Mouse (Mus musculus): Measurements from ENCODE around the gene Usb1.
A peak's percentile ranks its signal among the peaks of the same experiment; 100 is the strongest.
"Not testable (repeated sequence)": the region's sequence is repeated elsewhere in the genome, so short reads cannot be mapped to it uniquely, and the experiment has no call there.

Gene Usb1

DNA sequence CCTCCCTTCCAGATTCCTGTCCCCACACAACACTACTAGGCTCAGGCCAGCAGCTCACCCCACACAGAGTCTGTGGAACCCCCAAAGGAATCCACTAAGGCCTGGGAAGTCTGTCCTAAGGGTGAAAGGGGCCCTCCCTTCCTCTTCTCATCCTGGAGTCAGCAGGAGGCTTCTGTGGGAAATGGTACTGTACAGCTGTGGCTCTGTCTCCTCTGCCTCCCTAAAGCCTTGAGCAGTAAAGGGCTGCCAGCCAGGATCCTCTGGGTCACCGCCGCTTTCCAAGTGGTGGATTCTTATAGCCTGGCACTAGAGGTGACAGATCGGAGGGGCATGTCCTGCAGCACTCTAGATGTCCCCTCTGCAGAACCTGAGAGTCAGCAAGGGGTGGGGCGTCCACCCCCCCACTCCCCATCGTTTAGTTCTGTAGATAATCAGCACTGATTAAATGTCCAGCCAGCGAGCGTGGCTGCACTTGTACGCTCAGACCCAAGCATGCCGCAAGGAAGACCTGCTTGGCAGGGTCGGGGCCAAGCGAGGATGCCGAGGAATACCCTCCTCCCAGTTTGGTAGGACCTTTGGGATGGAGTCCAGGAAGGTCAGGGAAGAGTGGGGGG is 41.4 kb downstream of the Usb1 start:
- DNase-seq (ENCODE audit: low read depth in 2 of 2, low spot score in 2 of 2), result no peak

DNA sequence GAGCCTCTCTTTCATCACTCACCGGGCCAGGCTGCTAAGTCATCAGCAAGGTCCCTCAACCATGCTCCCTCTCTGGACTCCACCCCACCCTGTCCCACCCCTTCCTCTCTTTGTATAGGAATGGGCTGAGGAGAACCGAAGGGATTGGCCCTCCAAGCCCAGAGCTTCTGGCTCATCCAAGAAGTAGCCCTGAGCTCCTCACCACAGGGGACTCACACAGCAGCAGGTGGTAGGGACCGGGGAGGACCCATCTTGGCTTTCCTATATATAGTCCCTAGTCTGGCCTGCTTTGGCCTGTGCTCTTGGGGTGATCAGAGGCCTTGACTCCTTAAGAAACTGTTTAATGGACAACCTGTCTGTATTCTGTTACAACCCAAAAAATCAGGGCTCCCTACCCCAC is 42.3 kb downstream of the Usb1 start:
- no peak for DNase-seq (ENCODE audit: low read depth in 2 of 2, low spot score in 2 of 2)

DNA sequence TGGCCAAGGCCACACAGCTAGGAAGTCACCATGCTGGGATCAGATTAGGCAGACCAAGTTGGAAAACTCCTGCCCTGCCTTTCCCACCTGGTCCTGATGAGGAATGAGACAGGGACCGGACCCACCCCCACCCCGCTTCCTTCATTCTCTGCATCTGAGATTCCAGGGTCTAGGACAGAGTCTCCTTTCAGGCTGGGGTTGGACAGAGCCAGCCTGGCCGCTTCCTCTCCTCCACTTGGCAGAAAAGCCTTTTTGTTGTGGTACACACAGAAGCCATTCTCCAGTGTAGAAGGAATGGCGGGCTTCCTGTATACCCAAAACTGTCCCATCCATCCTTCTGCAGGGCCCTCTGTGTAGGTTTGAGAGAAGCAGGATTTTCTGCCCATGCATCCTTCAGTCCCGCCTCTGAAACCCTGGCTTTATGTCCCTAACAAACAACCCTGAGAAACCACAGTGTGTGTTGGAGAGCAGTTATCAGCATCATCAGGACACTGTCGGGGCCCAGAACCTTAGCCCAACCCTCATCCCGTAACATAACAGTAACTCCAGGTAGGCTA is 43.4 kb downstream of the Usb1 start:
- no peak for DNase-seq (ENCODE audit: low read depth in 2 of 2, low spot score in 2 of 2)

DNA sequence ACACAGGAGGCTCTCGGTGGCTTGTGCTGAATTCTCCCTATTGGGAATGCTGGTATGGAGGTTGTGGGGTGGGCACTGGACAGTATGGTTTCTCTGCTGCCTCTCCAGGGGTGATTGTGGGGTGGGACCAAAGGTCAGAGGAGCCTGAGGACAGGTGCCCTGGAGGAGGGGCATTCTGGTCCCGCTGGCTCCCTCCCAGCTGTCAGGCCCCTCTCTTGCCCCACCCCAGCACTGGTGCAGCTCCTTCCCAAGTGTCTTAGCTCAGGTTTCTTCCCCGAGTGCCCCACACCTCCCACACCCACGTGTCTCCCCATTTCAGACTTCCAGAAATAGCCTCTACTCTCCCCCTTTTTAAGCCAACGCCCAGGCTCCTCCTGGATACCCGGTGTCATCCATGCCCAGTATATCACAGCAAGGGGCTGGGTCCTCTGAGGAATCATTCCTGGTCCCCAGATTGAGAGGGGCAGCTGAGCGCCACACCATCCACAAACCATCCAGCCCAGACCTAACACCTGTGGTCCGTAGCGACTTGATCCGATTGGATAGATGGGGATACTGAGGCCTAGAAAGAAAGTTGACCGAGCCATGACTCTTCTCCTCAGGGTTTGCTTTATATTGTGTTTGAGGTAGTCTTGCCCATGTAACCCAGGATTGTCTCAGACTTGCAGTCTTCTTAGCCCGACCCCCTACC is 44.4 kb downstream of the Usb1 start:
- no peak for DNase-seq (ENCODE audit: low read depth in 2 of 2, low spot score in 2 of 2)

DNA sequence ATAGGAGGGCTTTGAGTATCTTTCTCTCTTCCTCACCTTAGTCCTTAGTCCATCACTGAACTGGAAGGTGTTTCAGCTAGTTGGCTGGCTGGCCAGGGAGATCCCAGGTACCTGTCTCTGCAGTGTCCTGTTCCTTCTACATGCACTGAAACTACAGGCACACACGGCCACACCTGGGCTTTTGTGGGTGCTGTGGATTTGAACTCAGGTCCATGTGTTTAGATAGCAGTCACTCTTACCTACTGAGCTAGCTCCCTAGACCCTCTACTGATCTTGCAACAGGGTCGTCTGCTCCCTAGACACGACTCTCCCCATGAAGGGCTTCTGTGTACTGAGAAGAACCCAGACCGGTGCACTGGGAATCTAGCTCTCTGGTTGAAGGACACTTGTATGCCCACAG is 45.0 kb downstream of the Usb1 start:
- no peak for DNase-seq (ENCODE audit: low read depth in 2 of 2, low spot score in 2 of 2)

DNA sequence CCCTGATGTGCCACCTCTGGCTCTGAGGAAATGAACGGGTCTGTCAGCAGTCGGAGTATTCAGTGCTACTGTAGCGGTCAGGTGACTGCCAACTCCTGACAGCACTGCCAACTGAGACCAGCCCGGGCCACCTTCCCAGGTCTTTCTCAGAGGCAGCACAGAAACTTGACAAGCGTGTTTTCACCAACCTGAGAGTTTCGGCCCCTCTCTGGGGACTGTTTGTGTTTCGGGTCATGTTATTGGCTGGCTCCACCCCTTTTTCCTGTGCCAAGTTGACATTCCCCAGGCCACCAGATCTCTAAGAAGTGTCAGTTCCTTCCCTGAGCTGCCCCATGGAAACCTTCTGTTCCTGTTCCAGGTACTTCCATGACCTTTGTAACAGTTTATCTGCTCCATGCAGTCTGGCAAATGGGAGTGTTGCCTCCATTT is 45.8 kb downstream of the Usb1 start:
- DNase-seq (ENCODE audit: low read depth in 2 of 2, low spot score in 2 of 2), result no peak

DNA sequence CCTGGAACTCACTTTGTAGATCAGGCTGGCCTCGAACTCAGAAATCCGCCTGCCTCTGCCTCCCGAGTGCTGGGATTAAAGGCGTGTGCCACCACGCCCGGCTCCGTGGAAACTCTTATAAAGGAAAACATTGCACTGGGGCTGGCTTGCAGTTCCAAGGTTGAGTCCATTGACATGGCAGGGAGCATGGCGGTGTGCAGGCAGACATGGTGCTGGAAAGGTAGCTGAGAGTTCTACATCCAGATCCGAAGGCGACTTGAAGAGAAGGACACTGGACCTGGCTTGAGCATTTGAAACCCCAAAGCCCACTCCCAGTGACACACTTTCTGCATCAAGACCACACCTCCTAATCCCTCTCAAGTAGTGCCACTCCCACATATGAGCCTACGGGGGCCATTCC is 46.8 kb downstream of the Usb1 start:
- DNase-seq (ENCODE audit: low read depth in 2 of 2, low spot score in 2 of 2), result not testable (repeated sequence)

DNA sequence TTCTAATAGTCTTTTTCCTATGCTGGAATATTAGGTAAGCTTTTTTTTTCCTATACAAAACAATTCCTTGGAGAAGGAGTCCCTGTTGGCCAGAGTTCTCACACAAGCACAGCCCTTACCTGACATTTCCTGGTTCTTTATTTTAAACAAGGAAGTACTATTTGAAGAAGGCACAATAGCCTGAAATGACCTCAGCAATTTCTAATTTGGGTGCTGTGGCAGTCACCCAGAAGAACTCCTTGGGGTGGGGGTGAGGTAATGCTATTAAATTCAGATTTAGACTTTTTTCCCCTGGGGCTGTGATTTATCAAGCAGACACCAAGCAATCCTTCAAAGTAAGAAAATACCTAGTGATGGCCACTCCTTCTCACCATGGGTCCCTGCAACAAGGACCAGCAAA is 48.9 kb downstream of the Usb1 start:
- DNase-seq (ENCODE audit: low read depth in 2 of 2, low spot score in 2 of 2), result no peak

DNA sequence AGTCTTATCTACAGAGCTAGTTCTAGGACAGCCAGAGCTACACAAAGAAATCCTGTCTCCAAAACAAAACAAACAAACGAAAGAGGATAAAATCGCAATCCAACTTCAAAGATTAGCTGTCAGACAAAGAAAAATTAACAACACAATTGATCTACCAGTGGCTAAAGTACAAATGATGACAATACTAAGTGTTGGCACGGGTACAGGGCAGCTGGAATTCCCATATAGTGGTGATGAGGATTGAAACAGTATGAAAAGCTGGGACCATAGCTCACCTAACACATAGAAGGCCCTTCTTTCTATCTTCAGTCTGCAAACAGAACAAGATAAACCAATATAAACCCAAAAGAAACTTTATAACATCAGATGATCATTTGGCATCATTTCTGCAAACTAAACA is 49.5 kb downstream of the Usb1 start:
- no peak for DNase-seq (ENCODE audit: low read depth in 2 of 2, low spot score in 2 of 2)

DNA sequence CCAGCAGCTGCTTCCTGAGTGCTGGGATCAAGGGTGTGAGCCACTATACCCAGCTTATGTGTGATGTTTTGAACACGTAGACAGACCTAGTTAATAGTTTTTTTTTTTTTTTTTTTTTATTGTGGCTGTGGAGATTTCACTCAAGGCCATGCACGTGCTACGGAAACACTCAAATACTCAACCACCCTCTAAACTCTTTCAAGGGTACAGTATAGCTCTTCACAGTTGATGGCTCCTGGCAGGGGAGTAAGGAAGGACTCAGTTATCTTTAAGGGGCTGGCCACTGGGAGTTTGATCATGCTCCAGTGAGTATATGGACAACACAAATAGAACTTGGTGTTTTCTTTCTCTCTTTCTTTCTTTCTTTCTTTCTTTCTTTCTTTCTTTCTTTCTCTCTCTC is 52.4 kb downstream of the Usb1 start:
- no peak for DNase-seq (ENCODE audit: low read depth in 2 of 2, low spot score in 2 of 2)

DNA sequence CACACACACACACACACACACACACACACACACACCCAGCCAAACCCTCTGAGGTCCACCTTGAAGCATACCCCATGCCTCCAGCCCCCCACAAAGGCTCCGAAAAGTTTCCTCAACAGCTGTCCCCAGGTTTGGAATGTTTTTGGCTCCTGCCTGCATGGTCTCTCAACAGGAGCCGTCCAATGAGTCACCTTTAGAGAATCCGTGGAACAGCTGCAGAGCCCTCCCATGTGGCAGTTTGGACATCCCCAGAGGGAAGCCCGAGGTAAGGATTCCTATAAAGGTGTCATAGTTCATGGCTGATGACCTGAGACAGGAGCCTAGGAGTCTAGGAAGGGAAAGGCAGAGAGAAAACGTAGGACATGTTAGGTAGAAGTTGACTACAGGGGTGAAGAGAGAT is 54.0 kb downstream of the Usb1 start:
- DNase-seq (ENCODE audit: low read depth in 2 of 2, low spot score in 2 of 2), result no peak

DNA sequence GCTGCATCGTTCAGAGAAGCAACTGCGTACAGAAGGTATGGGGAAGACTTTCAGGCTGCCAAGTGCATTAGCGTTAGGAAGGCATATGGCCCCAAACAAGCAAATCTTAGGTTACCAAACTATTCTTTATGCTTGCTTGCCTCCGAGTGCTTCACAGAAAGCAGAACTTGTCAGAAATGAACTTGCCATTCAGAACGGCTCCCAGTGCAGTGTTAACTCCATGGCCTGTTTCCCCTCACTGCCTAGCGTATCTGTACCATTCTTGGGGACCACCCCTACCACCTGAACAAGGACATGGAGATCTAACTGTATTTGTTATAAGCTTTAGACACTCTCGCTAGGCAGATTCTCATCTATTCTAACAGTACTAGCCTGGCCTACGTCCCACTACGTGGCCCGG is 55.1 kb downstream of the Usb1 start:
- no peak for DNase-seq (ENCODE audit: low read depth in 2 of 2, low spot score in 2 of 2)

DNA sequence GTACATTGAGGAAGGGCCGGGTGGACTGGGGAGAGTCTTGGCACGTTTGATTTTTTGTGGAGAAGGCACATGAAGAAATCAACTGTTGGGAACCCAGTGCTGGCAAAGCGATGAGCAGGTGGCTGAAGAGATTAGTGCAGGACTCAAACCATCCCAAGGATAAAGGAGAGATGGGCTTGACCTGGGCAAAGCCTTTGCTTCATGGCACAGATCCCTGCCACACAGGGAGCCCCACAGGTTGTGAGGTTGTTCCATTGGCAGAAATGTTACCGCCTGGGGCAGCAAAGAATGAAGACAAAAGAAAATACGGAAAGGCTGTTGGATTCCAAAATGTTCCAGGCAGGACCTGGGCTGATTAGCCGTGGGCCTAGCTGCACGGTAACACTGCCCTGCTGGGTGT is 55.9 kb downstream of the Usb1 start:
- DNase-seq (ENCODE audit: low read depth in 2 of 2, low spot score in 2 of 2), result no peak

DNA sequence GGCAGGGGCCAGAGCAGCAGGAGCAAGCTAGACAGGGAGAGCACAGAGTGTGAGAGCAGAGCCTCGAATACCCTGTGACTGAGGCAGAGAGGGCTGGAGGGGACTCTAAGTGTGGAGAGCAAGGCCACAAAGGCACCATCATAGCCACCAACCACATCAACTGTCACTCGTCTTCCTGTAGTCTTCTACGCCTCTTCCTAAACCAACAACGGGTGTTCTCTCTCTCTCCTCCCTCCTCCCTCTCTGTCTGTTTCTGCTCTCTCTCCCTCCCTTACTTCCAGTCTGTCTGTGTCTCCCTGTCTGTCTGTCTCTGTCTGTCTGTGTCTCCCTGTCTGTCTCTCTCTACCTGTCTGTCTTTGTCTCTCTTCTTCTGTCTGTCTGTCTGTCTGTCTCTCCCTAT is 58.2 kb downstream of the Usb1 start:
- DNase-seq (ENCODE audit: low read depth in 2 of 2, low spot score in 2 of 2), result peak in 1 of 2 experiments; percentile 28

DNA sequence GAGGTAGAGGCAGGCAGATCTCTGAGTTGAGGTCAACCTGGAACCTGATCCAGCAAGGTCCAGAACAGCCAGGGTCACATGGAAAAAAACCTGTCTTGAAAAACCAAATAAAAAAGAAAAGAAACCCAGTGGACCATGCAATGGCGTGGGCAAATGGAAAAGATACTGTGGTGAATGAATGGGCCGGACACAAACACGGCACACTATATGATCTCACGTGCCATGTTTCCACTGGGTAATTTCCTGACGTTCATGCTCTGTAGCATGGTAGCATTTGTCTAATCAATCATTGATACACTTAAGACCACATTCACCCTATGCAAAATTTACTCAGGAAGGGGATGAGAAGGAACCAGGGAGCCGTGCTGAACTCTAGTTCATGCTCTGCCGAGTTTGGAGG is 59.0 kb downstream of the Usb1 start:
- DNase-seq (ENCODE audit: low read depth in 2 of 2, low spot score in 2 of 2), result no peak

DNA sequence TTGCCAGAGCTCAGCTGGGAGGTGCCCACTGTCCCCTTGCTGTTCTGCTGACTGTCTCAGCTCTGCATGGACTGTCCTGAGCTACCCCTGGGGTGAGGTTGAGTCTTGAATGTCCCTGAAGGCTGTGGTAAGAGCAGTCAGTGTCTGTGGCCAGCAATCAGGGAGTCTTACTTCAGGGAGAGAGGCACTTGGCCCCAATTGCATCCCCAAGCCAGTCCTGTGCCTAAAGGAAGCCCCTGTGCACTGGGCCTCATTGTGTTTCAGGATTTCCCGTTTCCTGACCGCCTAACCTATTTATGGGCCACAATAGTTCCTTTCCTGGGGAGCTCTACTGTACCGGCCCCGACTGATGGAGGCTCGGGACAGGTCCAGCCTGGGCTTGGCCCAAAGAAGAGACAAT is 60.5 kb downstream of the Usb1 start:
- DNase-seq (ENCODE audit: low read depth in 2 of 2, low spot score in 2 of 2), result no peak

DNA sequence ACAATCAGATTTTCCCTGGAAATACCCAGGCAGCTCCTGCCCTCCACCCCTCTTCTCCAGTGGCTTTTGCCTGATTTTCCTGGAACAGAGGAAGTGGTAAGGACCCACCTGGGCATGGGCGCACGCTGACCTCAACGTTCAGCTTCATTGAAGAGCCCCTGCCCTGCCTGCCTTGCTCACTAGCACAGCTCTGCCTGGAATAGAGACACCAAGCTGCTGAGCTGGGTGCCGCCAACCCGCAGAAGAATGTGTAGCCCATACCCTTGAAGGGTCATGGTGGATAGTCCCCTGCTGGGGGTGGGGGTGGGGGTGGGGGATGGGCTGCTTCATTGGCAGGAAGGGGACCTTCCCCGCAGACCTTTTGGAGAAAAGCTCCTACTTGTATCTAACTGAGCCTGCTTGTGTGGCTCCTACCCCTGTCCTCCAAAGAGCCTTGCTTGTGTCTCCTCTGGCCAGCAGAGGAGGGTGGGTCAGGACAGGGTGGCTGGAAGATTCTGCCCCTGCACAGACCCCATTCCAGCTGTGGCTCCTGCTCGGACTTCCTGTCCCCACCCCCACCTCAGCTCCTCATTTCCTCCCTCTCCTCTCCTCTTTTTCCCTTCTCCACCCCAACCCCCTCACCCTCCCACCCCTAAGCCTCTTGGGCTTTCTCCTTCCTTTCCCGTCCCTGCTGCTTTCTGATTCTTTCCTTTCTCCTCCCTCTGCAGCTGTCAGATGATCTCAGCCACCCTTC is 63.3 kb downstream of the Usb1 start:
- DNase-seq (ENCODE audit: low read depth in 2 of 2, low spot score in 2 of 2), result no peak

DNA sequence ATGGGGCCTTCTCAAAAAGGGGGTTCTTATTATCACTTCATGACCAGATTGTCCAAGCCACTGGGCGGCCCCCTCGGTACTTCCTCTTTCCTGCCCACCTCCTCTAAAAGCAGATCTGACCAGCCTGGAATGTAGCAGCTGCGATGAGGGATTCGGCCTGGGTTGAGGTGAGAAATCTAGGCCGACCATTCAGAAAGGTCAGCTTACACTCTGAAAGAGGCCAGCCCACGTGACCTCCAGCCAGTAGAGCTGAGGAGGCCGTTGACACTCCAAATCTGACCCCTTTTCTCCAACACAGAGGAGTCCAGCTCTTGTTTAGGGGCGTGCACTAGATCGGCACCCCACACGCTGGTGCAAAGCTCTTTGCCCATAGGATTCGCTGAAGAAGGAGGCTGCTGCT is 64.7 kb downstream of the Usb1 start:
- DNase-seq (ENCODE audit: low read depth in 2 of 2, low spot score in 2 of 2), result no peak
